11 mouse cellular contexts compared by ENCODE assay signal in the genomic region with DNA sequence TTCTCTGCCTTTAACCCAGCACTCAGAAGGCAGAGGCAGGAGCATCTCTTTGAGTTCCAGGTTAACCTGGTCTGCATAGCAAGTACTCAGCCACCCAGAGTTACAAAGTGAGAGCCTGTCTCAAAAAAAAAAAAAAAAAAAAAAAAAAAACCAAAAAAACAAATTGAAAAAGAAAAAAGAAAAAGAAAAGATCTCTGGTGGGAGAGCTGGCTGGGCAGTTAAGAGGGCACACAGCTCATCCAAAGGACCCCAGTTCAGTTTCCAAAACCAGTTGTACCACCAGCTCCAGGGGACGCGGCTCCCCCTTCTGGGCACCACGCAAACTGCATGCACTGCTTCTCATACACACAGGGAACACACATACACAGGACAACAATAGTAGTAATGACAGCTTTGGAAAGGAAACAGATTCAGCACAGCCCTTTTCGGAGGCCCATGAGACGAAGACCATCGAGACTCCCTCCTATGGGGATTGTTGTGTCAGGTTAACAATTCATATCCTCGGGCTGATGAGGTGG. TPM values are rescaled to one million over a fixed set of nuclear protein-coding genes. Genes with fewer than 3 reads are reported as not detected.
DNase-seq lines count a peak whose midpoint lies in the region; ATAC-seq and TF ChIP-seq lines count a peak whose summit lies in the region.
"Had no signal": no experiment of that assay in that cellular context is flagged by ENCODE, and none has a peak within 500 bp of the region (broad histone marks: within the 10 kb centered on the region; RNA-seq: fewer than 3 reads in every experiment).

No protein-coding gene starts in this region.

- no peak overlapping the region for H3K27ac ChIP-seq in left cerebral cortex, adult 2 months

- no peak for DNase-seq in left cerebral cortex, adult 2 months (ENCODE audit: extremely low spot score in 1 of 2, low spot score in 2 of 2)
- no peak for DNase-seq in left cerebral cortex, adult 11 months (ENCODE audit: low spot score)
- peak; percentile 60 for DNase-seq in A20 (ENCODE audit: low read depth, low spot score)
- DNase-seq in urinary bladder, postnatal 25 days (ENCODE audit: low spot score): no peak
- DNase-seq: cerebellum, adult 11 months; retina, postnatal 1 day had no signal

- peak; percentile 43; the same call in 1 of the 2 replicates for ATAC-seq in erythroid progenitor cell, adult 5-6 weeks (replicated peaks; ENCODE audit: low FRiP score, poor library complexity, severe bottlenecking)
- no peak for ATAC-seq in monocyte, adult 5-6 weeks (replicated peaks; ENCODE audit: insufficient number of reproducible peaks, low FRiP score, low TSS enrichment, poor library complexity, severe bottlenecking)

- H3K4me3 ChIP-seq in left cerebral cortex, adult 2 months: no peak overlapping the region
- H3K4me3 ChIP-seq in E14TG2a.4 (replicated peaks; ENCODE audit: low read length): no peak overlapping the region

- TF ChIP-seq CTCF in left cerebral cortex, adult 2 months (IDR thresholded peaks at IDR 0.05): peak; percentile 32
- TF ChIP-seq CTCF in E14TG2a.4 (conservative IDR thresholded peaks at IDR 0.05; ENCODE audit: low read length): peak; percentile 92

- intact Hi-C loops in left cerebral cortex, adult 2 months (cut with DNase I): no loop called here

- peaks cover 80% of the 10 kb centered on the region for H3K27me3 ChIP-seq in E14TG2a.4 (ENCODE audit: insufficient read depth, low read length)

- no peaks in the 10 kb centered on the region for H3K9me3 ChIP-seq in E14TG2a.4 (ENCODE audit: low read length)

- H3K4me1 ChIP-seq in E14TG2a.4 (replicated peaks; ENCODE audit: low read depth, low read length): peaks cover 45% of the 10 kb centered on the region

- no peaks in the 10 kb centered on the region for H3K36me3 ChIP-seq in E14TG2a.4 (ENCODE audit: insufficient read depth, low read length)

RNA-seq across cellular contexts. Expression of a gene that starts 7.7 kb away (rescaled TPM):
- total RNA-seq in left cerebral cortex, adult 2 months (2021): not detected
- not detected in 2 replicates for total RNA-seq in erythroid progenitor cell, adult 5-6 weeks (2015; ENCODE audit: low replicate concordance)
- total RNA-seq in erythroid progenitor cell, adult 5-6 weeks (2017; ENCODE audit: low replicate concordance): not detected in 2 replicates
- total RNA-seq in monocyte, adult 5-6 weeks (2017): not detected in 3 replicates
- total RNA-seq: gastrocnemius, adult 8-10 months; left cerebral cortex, postnatal 10 days had no signal

RNA-seq across cellular contexts. Expression of a gene that starts 52.0 kb away (rescaled TPM):
- total RNA-seq in left cerebral cortex, adult 2 months (2021): under 1 TPM; 0.11 to 0.63 TPM
- not detected in 2 replicates for total RNA-seq in erythroid progenitor cell, adult 5-6 weeks (2015; ENCODE audit: low replicate concordance)
- total RNA-seq in erythroid progenitor cell, adult 5-6 weeks (2017; ENCODE audit: low replicate concordance): 0.39 TPM in 1 of 2 replicates, not detected in the other
- 1.0 to 1.6 TPM in 2 of 3 replicates, not detected in the other for total RNA-seq in monocyte, adult 5-6 weeks (2017)
- total RNA-seq: gastrocnemius, adult 8-10 months had no signal

RNA-seq across cellular contexts. Expression of a gene that starts 53.5 kb away (rescaled TPM):
- total RNA-seq in left cerebral cortex, adult 2 months (2021): 10 to 100 TPM; 28.9 to 30.1 TPM
- 127 and 148 TPM in 2 replicates for total RNA-seq in erythroid progenitor cell, adult 5-6 weeks (2015; ENCODE audit: low replicate concordance)
- total RNA-seq in erythroid progenitor cell, adult 5-6 weeks (2017; ENCODE audit: low replicate concordance): 140 and 145 TPM in 2 replicates
- total RNA-seq in monocyte, adult 5-6 weeks (2017): 18.9 to 30.0 TPM (median 26.1 TPM) in 3 replicates
